Mouse (Mus musculus): ENCODE data around the gene Ankrd63. TPM values are rescaled to one million over a fixed set of nuclear protein-coding genes. Genes with fewer than 3 reads are reported as not detected.

Ankrd63 gene
- polyA plus RNA-seq (2011; ENCODE audit: insufficient read length, low read depth, missing spikeins): not detected in 2 replicates

DNA sequence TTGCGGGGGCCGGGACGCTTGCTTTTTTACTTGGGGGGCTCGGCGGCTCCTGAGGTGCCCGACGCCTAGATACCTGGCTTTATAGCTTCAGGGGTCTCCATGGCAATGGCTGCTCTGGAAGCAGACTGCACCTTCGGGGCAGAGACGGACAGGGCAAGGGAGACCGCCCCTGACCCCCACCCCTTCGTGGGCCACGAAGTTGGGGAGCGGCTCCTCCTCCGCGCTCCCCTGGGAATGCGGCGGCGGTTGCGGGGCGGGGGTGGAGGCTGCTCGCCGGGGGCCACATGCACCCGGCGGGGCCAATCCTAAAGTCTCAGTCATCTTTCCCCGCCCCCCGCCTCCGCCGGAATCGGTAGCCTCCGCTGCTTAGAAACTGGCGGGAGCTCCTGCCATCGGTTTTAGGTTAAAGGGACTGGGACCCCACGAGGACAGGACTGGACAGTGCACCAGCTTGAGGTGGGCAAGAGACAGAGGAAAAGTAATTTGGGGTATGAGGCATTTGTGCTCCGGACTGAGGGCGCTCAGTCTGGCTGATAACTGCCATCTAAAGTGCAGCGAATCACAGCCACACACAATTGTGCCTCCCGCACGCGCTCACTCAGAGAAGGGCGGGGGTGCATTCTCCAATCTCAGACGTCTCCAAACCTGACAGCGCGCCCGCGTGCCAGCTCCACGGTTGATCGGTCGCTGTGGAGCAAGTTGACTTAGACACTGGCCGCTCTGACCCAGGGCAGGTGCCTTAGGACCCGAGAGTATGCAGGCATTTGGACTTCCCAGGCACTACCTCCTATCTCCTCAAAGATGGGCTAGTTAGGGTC lies at the start of gene Ankrd63:
Ankrd63 (minus strand) TSS at position 51 of the 818 bp plus-strand sequence.
- peak within 1 kb of the TSS; percentile 10 for H3K4me3 ChIP-seq (ENCODE audit: insufficient read depth, low read length)
- H3K27ac ChIP-seq (ENCODE audit: insufficient read depth, low read length): no peak within 1 kb of the TSS
- TF ChIP-seq CTCF (IDR thresholded peaks at IDR 0.05; ENCODE audit: borderline replicate concordance, insufficient read depth, low read length) (no peak), POLR2A (IDR thresholded peaks at IDR 0.05; ENCODE audit: low read depth, low read length) (no peak)
- no peaks in the 10 kb centered on the region for H3K4me1 ChIP-seq (ENCODE audit: control insufficient read depth, insufficient read depth, low read length)

GRCm38 (mm10) chr2:118752792-118753108 lies 49.0 kb upstream of the Ankrd63 start:
- TF ChIP-seq POLR2A (IDR thresholded peaks at IDR 0.05; ENCODE audit: low read depth, low read length): peak; percentile 36
- no peak for TF ChIP-seq CTCF (IDR thresholded peaks at IDR 0.05; ENCODE audit: borderline replicate concordance, insufficient read depth, low read length)
- Histone ChIP-seq H3K27ac (ENCODE audit: insufficient read depth, low read length) (no peak overlapping the region), H3K4me1 (ENCODE audit: control insufficient read depth, insufficient read depth, low read length) (peaks cover 7% of the 10 kb centered on the region; the same call in 1 of the 2 replicates), H3K4me3 (ENCODE audit: insufficient read depth, low read length) (no peak overlapping the region)

- TF ChIP-seq CTCF (IDR thresholded peaks at IDR 0.05; ENCODE audit: borderline replicate concordance, insufficient read depth, low read length) (no peak), POLR2A (IDR thresholded peaks at IDR 0.05; ENCODE audit: low read depth, low read length) (peak; percentile 5; the same call in 1 of the 2 replicates)
- Histone ChIP-seq H3K4me3 (ENCODE audit: insufficient read depth, low read length) (no peak overlapping the region), H3K4me1 (ENCODE audit: control insufficient read depth, insufficient read depth, low read length) (peaks cover 12% of the 10 kb centered on the region), H3K27ac (ENCODE audit: insufficient read depth, low read length) (no peak overlapping the region)
Measured at GRCm38 (mm10) chr2:118751896-118752791, 48.4 kb upstream of the Ankrd63 start.

DNA sequence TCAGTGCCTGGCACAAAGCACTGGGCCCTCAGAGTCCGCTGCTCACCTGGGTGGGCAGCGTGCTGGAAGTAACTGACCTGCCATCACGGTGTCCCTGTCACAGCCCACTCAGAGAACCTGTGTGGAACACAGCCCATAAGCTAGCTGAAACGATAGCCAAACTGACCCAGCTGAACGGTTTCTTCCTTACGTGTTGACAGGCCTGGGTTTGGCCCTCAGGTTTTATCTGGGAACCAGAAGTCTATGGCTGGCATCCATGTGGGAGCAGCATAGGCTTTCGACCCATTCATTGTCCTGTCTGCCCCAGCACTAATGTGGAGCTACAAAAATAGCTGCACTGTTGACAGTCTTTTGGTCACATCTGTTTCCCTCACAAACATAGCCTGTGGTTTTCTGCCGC lies 46.7 kb upstream of the Ankrd63 start:
- Histone ChIP-seq H3K4me1 (ENCODE audit: control insufficient read depth, insufficient read depth, low read length) (peaks cover 12% of the 10 kb centered on the region), H3K27ac (ENCODE audit: insufficient read depth, low read length) (no peak overlapping the region), H3K4me3 (ENCODE audit: insufficient read depth, low read length) (no peak overlapping the region)
- TF ChIP-seq POLR2A (IDR thresholded peaks at IDR 0.05; ENCODE audit: low read depth, low read length) (no peak), CTCF (IDR thresholded peaks at IDR 0.05; ENCODE audit: borderline replicate concordance, insufficient read depth, low read length) (no peak)

- peaks cover 15% of the 10 kb centered on the region for H3K4me1 ChIP-seq (ENCODE audit: control insufficient read depth, insufficient read depth, low read length)
- H3K27ac ChIP-seq (ENCODE audit: insufficient read depth, low read length): no peak overlapping the region
- H3K4me3 ChIP-seq (ENCODE audit: insufficient read depth, low read length): no peak overlapping the region
- no peak for TF ChIP-seq CTCF (IDR thresholded peaks at IDR 0.05; ENCODE audit: borderline replicate concordance, insufficient read depth, low read length)
- TF ChIP-seq POLR2A (IDR thresholded peaks at IDR 0.05; ENCODE audit: low read depth, low read length): no peak
Measured at GRCm38 (mm10) chr2:118749341-118749884, 45.6 kb upstream of the Ankrd63 start.

- TF ChIP-seq POLR2A (IDR thresholded peaks at IDR 0.05; ENCODE audit: low read depth, low read length): no peak
- no peak for TF ChIP-seq CTCF (IDR thresholded peaks at IDR 0.05; ENCODE audit: borderline replicate concordance, insufficient read depth, low read length)
- H3K27ac ChIP-seq (ENCODE audit: insufficient read depth, low read length): no peak overlapping the region
- H3K4me1 ChIP-seq (ENCODE audit: control insufficient read depth, insufficient read depth, low read length): peaks cover 15% of the 10 kb centered on the region
- peak overlapping the region; percentile 72 for H3K4me3 ChIP-seq (ENCODE audit: insufficient read depth, low read length)
Measured at GRCm38 (mm10) chr2:118747301-118747960, 43.7 kb upstream of the Ankrd63 start.

DNA sequence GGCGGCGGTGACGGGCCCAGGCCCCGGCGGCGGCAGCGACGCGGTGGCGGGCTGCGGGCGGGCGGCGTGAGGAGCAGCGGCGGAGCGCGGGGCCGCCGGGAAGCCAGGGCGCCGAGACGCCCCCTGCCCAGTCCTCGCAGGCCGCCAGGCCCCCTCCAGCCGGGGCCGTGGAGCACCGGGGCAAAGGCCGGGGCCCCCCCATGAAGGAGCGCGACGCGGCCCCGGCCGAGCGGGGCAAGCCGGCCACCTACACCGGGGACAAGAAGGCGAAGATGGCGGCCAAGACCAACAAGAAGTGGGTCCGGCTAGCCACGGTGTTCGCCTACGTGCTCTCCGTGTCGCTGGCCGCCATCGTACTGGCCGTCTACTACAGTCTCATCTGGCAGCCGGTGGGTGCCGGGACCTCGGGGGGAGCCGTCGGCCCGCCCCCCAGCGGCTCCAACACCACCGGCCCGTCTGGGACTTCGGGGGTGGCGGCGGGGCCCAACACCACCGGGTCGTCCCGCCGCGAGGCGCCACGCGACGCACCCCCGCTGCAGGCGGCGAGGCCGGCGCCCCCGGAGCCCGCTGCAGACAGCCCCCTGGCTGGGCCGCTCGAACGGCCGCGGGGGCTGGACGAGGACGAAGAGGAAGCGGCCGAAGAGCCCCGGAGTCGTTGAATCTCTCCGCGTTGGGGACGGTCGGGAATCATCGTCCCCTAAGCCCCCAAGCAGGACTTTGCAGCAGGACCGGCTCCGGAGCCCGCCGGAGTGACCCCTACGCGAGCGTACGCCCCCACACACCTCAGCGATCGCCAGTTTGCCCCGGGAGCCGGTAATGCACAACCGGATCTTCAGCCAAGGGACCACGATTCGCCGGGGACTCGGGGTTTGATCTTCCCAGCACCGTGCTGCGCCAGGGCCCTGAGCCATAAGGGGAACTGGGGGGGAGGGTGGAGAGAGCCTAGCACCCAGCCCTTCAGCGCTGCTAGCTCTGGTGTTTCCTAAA lies 42.4 kb upstream of the Ankrd63 start:
- Histone ChIP-seq H3K4me3 (ENCODE audit: insufficient read depth, low read length) (peak overlapping the region; percentile 72), H3K27ac (ENCODE audit: insufficient read depth, low read length) (no peak overlapping the region), H3K4me1 (ENCODE audit: control insufficient read depth, insufficient read depth, low read length) (peaks cover 15% of the 10 kb centered on the region)
- no peak for TF ChIP-seq POLR2A (IDR thresholded peaks at IDR 0.05; ENCODE audit: low read depth, low read length)

GRCm38 (mm10) chr2:118745232-118745884 lies 41.6 kb upstream of the Ankrd63 start, which contains the start of gene Inafm2:
Gene Inafm2, plus strand, starts transcription at chr2:118745758.
- H3K27ac ChIP-seq (ENCODE audit: insufficient read depth, low read length): no peak within 1 kb of the TSS
- H3K4me3 ChIP-seq (ENCODE audit: insufficient read depth, low read length): peak within 1 kb of the TSS; percentile 72
- TF ChIP-seq CTCF (IDR thresholded peaks at IDR 0.05; ENCODE audit: borderline replicate concordance, insufficient read depth, low read length): no peak
- TF ChIP-seq POLR2A (IDR thresholded peaks at IDR 0.05; ENCODE audit: low read depth, low read length): peak; percentile 61
- H3K4me1 ChIP-seq (ENCODE audit: control insufficient read depth, insufficient read depth, low read length): peaks cover 15% of the 10 kb centered on the region
